Mouse (Mus musculus) cerebellum, adult 2 months (tissue): Measurements from ENCODE around the gene Mpp1.

Experiments
- CTCF ChIP-seq: fragments of 200-500 bp; IDR thresholded peaks from 2 replicates; pipeline ENCODE4 v1.5.1; 2011; ENCODE audit warnings: low read depth, mild to moderate bottlenecking, control low read depth, low read length, moderate library complexity, borderline replicate concordance; ENCODE audit not compliant: insufficient read depth
- POLR2A ChIP-seq: fragments of 200-500 bp; IDR thresholded peaks from 2 replicates; pipeline ENCODE4 v1.6.1; 2011; ENCODE audit warnings: low read length, control low read depth, borderline replicate concordance; ENCODE audit not compliant: insufficient read depth

DNA sequence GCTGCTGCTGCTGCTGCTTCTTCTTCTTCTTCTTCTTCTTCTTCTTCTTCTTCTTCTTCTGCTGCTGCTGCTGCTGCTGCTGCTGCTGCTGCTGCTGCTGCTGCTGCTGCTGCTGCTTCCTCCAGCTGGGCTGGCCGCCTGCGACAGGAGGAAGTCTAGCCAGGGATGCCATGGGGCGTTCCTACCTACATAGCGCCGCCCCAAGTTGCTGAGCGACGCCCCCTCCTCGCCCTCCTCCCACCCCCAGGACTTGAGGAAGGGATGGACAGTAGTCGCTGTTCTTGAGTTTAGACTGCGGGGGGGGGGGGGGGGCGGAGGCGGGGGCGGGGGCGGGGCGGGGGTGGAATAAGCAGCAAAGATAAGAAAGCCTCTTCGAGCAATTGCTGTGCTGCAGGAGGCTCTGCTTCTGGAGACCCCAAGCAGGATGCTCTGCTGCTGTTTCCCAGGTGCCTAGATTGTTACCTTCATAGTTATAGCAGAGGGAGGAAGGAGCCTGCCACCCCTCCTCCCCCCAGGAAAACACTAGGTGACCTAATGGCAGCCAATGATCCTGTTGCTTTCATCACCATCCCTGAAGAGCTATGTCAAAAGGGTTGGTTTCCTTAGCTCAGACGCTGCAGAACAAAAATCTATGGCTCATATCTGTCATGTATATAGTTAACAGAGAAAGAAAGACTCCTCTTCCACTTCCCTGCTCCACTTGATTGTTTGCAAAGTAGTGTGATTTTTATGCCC, 45.9 kb downstream of the Mpp1 start, which contains the start of gene Gab3:
- no peak for TF ChIP-seq CTCF
- no peak for TF ChIP-seq POLR2A
